Mouse (Mus musculus) cerebellum, adult 2 months (tissue): Measurements from ENCODE around the gene Cadm1. TPM values are rescaled to one million over a fixed set of nuclear protein-coding genes. Genes with fewer than 3 reads are reported as not detected.

Experiments used
- DNase-seq, 2 experiments: peaks; one replicate each; pipeline ENCODE4 v3.0.0; 2021
- H3K27ac ChIP-seq: fragments of 200-500 bp; 2 replicates; pipeline ENCODE4 v1.5.1; 2012; ENCODE audit warnings: low read length, control low read depth, inconsistent platforms; ENCODE audit not compliant: insufficient read depth
- H3K27me3 ChIP-seq: fragments of 200-500 bp; 2 replicates; pipeline ENCODE4 v1.6.1; 2012; ENCODE audit warnings: inconsistent platforms, mild to moderate bottlenecking, low read length, moderate library complexity; ENCODE audit not compliant: control insufficient read depth, insufficient read depth
- H3K4me1 ChIP-seq: fragments of 200-500 bp; 2 replicates; pipeline ENCODE4 v1.6.1; 2011; ENCODE audit warnings: low read length; ENCODE audit not compliant: control insufficient read depth, insufficient read depth
- H3K4me3 ChIP-seq: fragments of 200-500 bp; replicated peaks from 2 replicates; pipeline ENCODE3; 2011; ENCODE audit warnings: mild to moderate bottlenecking, low read depth, low read length, control low read depth; ENCODE audit not compliant: insufficient read depth
- CTCF ChIP-seq: fragments of 200-500 bp; IDR thresholded peaks from 2 replicates; pipeline ENCODE4 v1.5.1; 2011; ENCODE audit warnings: low read depth, mild to moderate bottlenecking, control low read depth, low read length, moderate library complexity, borderline replicate concordance; ENCODE audit not compliant: insufficient read depth
- POLR2A ChIP-seq: fragments of 200-500 bp; IDR thresholded peaks from 2 replicates; pipeline ENCODE4 v1.6.1; 2011; ENCODE audit warnings: low read length, control low read depth, borderline replicate concordance; ENCODE audit not compliant: insufficient read depth
- WGBS: fragments of 180-500 bp; shearing (Covaris S2); methylation state at CpG from one replicate; pipeline ENCODE4 v1.1.7; 2018; 5-methylcytosine and 5-hydroxymethylcytosine counted together
- polyA plus RNA-seq: library from polyadenylated mRNA; depleted of rRNA; stranded (reverse); fragments of >200 nt; gene quantifications from 2 replicates; pipeline ENCODE4 v1.2.3, GENCODE M21; 2012

Gene Cadm1
- polyA plus RNA-seq, 1 experiment = 55.9 TPM

GRCm38 (mm10) chr9:47856311-47856710 lies 326.3 kb downstream of the Cadm1 start:
- TF ChIP-seq POLR2A (no peak), CTCF (peak; percentile 29; the same call in 1 of the 2 replicates)
- no peaks in the 10 kb centered on the region for H3K4me1 ChIP-seq
- no peak overlapping the region for H3K4me3 ChIP-seq
- WGBS = 88% methylated on average over 8 of the region's 8 CpGs
- no peaks in the 10 kb centered on the region for H3K27me3 ChIP-seq
- H3K27ac ChIP-seq = no peak overlapping the region
- DNase-seq = peak in 1 of 2 experiments; percentile 13

- TF ChIP-seq CTCF (no peak), POLR2A (no peak)
- no peaks in the 10 kb centered on the region for H3K27me3 ChIP-seq
- no peak overlapping the region for H3K4me3 ChIP-seq
- no peak for DNase-seq
- 84% methylated on average over 7 of the region's 7 CpGs for WGBS
- no peak overlapping the region for H3K27ac ChIP-seq
- no peaks in the 10 kb centered on the region for H3K4me1 ChIP-seq
Observed at GRCm38 (mm10) chr9:47857235-47857634, 327.3 kb downstream of the Cadm1 start.

- H3K27me3 ChIP-seq = no peaks in the 10 kb centered on the region
- DNase-seq = no peak
- TF ChIP-seq POLR2A (no peak), CTCF (no peak)
- 76% methylated on average over 5 of the region's 5 CpGs for WGBS
- H3K27ac ChIP-seq = no peak overlapping the region
- H3K4me1 ChIP-seq = no peaks in the 10 kb centered on the region
- no peak overlapping the region for H3K4me3 ChIP-seq
Observed at GRCm38 (mm10) chr9:47858134-47858533, 328.2 kb downstream of the Cadm1 start.

DNA sequence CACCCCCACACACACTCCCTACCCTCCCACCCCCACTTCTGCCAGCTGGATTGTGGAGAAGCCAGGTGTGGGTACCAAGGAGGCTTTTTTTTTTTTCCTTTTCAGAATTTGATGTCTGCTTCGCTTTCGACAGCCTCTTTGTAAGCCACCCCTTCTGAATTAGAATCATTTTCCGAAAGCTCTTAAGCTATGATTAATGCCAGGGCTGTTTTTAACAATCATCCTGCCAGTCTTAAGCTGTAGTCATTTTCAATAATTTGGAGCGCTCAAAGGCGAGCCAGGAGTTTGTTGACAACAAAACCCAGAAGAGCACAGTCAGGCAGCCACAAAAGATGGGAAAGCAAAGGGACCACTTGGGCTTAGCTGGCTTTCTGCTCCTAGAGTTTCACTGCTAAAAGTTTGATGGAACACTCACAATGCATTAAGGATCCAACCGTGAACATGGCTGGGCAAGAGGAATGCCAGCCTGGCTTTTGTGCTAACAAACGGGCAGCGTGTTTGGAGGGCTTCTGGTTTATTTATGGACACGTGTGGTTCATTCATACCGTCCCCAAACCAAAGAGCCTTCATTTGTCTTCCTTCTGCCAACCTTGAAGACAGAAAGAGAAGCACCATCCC lies 328.9 kb downstream of the Cadm1 start:
- Histone ChIP-seq H3K4me1 (no peaks in the 10 kb centered on the region), H3K27ac (no peak overlapping the region), H3K4me3 (no peak overlapping the region), H3K27me3 (no peaks in the 10 kb centered on the region)
- DNase-seq = no peak
- TF ChIP-seq CTCF = no peak
- TF ChIP-seq POLR2A = no peak
- WGBS = 55% methylated on average over 10 of the region's 10 CpGs

GRCm38 (mm10) chr9:47860994-47861393 lies 331.0 kb downstream of the Cadm1 start:
- TF ChIP-seq CTCF (no peak), POLR2A (no peak)
- 92% methylated on average over 3 of the region's 3 CpGs for WGBS

DNA sequence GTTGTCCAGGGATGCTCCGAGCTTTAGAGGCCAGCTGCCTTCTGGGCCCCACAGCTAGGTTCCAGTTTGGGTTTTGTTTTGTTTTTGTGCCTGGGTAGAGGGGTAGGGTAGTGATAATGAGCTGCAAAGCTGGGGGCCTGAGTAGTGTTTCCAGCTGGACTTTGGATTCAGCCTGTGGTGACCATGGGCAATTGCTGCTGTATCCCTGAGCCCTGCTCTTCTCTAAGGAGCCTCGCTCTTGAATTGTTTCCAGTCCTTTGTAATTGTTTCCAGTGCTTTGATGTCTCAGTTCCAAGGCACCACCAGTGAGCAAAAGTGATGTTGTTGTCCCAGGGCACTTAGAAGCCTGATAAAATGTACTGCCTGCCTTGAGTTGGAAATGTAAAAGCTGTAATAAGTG lies 331.8 kb downstream of the Cadm1 start:
- no peak for TF ChIP-seq CTCF
- TF ChIP-seq POLR2A = no peak
- H3K4me3 ChIP-seq = no peak overlapping the region
- no peaks in the 10 kb centered on the region for H3K27me3 ChIP-seq
- no peak overlapping the region for H3K27ac ChIP-seq
- H3K4me1 ChIP-seq = no peaks in the 10 kb centered on the region
- no peak for DNase-seq
- WGBS = 58% methylated on average over 2 of the region's 2 CpGs

More at GRCm38 (mm10) chr9:47860994-47861393, 331.0 kb downstream of the Cadm1 start:
- Histone ChIP-seq H3K4me3 (no peak overlapping the region), H3K4me1 (no peaks in the 10 kb centered on the region), H3K27me3 (no peaks in the 10 kb centered on the region), H3K27ac (no peak overlapping the region)
- no peak for DNase-seq

DNA sequence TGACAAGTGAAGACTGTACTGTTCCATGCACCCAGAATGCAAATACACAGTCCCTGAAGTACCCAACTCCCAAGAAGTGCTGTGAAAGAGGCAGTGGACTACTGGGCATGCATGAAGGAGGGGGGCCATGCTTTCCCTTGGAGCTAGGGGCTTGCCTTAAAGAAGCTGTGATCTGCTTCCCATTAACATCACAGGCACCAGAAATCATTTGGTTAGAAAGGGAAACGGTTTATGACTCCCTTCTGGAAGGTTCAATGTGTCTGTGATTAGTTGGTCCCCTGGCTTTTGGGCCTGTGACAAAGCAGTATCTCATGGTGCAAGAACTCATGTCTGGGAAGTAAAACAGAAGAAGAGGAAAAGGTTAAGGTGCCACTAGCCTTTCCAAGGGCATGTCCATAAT lies 336.0 kb downstream of the Cadm1 start:
- 63% methylated on average over 1 of the region's 1 CpGs for WGBS
- Histone ChIP-seq H3K4me1 (no peaks in the 10 kb centered on the region), H3K27ac (no peak overlapping the region), H3K27me3 (no peaks in the 10 kb centered on the region), H3K4me3 (no peak overlapping the region)
- no peak for DNase-seq
- TF ChIP-seq CTCF (no peak), POLR2A (no peak)

DNA sequence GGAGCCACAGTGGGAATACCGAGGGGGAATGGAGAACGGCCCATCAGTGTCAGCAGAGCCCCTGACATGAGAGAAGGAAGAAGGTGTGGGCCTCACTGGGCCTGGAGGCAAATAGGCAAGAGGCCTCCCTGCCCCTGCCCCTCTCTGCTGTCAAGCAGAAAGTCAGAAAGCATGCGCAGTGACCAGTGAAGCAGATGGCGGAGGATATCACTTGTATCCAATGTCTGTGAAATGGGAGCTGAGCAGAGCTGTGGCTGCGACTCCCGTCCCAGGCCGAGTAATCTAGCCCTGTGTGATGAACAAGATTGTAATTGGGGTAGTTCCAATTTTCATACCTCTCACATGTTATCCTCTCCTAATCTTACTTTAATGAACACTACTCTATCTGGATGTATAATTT lies 337.5 kb downstream of the Cadm1 start:
- Histone ChIP-seq H3K4me1 (no peaks in the 10 kb centered on the region), H3K27me3 (no peaks in the 10 kb centered on the region), H3K4me3 (no peak overlapping the region), H3K27ac (no peak overlapping the region)
- WGBS = 91% methylated on average over 7 of the region's 7 CpGs
- DNase-seq = no peak
- no peak for TF ChIP-seq CTCF
- TF ChIP-seq POLR2A = no peak

DNA sequence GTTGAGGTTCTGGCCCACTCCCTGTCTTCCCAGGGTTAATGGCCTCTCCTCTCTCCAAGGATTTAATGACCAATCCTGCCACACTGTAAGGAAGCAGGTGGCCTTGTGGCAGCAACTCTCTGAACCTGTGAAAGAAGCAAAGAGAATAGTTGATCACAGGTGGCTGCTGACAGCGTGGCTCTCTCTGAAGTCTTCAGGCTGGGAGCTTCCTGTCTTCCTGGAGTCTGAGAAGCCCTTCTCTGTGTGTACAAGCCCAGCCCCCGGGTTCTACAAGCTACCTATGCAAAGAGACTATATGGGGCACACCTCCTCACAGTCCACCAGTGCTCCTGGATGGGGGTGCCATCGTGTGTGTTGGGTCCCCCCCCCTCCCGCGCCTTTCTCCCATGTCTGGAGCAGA lies 339.7 kb downstream of the Cadm1 start:
- WGBS = 89% methylated on average over 5 of the region's 5 CpGs
- Histone ChIP-seq H3K4me3 (no peak overlapping the region), H3K27ac (no peak overlapping the region), H3K4me1 (no peaks in the 10 kb centered on the region), H3K27me3 (no peaks in the 10 kb centered on the region)
- no peak for DNase-seq
- no peak for TF ChIP-seq CTCF
- no peak for TF ChIP-seq POLR2A
